Mouse (Mus musculus): ENCODE results near the gene Camp.

DNA sequence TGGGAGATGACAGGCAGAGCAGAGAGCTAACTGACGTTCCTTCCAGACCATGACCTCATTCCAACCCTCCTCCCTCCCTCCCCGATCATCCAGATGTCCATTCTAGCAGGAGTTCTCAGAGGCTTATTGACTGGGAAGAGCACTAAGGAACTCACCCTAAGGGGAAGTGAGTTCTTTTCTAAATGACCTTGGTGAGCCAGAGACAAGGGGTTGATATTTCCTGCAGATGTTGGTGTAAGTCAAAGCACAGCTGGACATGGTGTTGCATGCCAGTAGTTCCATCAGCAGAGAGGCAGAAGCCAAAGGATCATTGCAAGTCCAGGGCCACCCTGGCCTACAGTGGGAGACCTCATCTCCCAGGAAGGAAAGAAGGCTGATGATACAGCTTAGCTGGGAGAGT, 48.6 kb upstream of the Camp start:
- TF ChIP-seq GATA1 (IDR thresholded peaks at IDR 0.05; ENCODE audit: low read length) (no peak), TAL1 (IDR thresholded peaks at IDR 0.05; ENCODE audit: low read length) (no peak)
